Mouse (Mus musculus) C3H10T1/2 (cell line): ENCODE measurements around the gene Mindy4. TPM values are rescaled to one million over a fixed set of nuclear protein-coding genes. Genes with fewer than 3 reads are reported as not detected.

Experiments used
- polyA plus RNA-seq, 2 experiments: library from polyadenylated mRNA; unstranded; fragments of >200 nt; fragmentation: generic; extraction: Trizol; gene quantifications; one replicate each; pipeline ENCODE4 v1.2.1; 2012; ENCODE audit warnings: missing spikeins in 2 of 2

Mindy4 gene
- polyA plus RNA-seq, result 1 to 10 TPM; 4.0 to 10.0 TPM

DNA sequence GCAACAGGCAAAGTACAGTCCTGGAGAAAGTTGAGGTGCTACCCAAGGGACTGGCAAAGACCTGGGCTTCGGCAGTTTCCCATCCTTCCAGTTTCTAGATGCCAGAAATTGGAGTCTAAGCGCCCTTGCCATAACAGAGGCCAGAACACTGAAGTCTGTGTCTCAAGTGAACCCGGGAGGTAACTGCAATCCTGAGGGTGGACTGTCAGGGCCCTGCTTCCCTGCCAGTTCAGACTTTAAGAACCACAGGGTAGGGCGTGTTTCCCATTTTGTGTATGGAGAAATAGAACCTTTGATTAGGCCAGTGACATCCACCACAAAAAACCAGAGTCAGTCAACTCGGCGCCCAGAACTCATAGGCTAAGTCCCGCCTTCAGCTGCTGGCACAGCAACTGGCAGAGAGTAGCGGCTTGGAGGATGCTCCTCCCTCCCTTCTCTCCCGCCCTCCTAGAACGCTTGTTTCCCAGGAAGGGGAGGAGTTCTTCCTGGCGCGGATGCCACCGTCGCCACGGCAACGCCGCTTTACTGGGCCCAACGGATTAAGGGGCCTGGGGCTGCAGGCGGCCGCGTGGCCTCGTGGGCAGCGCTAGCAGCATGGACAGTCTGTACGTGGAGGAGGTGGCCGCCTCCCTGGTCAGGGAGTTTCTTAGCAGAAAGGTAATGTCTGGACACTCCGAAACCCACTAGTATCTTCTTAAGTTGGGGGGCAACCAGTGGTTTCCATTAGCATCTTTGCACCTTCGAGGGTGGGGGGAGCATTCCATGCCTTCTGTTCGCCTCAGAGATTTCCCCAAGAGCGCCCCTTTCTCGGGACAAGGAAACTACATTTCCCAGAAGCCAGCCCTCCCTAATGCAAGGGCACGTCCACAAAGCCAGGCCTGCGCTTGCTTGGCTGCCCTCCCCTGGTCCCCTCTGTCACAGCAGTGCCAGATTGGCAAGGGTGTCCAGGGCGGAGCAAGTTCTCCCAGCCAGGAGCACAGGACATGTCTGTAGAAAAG, at the start of gene Mindy4:
TSS of gene Mindy4 (plus strand) at position 471 of the 998 bp plus-strand sequence.

DNA sequence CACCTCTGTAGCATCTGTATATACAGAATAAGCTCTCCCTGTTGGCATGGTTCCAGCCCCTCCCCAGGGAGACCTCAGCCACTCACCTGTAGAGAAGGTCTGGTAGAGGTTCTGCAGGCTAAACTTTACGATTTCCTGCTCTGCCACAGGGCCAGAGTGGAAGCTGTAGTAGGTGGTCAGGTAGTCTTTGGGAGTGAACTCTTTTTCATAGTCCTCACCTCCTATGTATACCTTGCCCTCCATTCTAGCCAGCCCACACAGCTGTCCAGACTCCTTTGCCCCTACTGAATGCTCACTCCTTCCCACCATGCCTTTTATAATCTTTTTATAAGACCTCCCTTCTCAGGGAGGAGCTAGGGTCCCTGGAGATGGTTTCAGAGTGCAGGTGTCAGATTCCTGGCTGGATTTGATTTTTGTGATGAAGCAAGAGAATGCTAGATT, 28.4 kb upstream of the Mindy4 start, which contains the start of gene Inmt:
TSS of gene Inmt (minus strand) at position 303 of the 441 bp plus-strand sequence.

DNA sequence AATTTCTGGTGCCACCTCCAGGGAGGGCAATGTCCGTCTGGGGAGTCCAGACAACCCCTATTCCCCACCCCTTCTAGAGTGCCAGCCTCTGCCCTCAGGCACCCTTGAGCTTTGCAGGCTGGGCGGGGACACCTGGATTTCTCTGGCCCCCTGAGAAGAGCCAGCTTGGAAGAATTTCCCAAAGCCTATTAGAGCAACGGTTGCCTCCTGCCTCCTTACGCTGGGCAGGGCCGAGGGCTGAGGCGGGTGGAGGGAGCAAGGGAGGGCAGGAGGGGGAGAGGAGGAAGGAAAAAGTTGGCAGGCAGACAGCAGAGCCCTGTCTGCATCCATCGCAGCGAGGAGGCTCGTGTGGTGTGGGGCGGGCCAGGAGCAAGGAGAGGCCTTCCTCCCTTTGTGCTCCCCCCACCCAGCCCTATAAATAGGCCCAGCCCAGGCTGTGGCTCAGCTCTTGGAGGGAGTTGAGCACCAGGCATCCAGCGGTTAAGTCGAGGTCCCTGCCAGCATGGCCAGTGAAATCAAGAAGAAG, 132.9 kb downstream of the Mindy4 start, which contains the start of gene Aqp1:
TSS of gene Aqp1 (plus strand) at position 444 of the 526 bp plus-strand sequence.

Other genes starting within 250 kb of the Mindy4 start
- 1 to 10 TPM in 1 of 2 experiments, under 1 TPM in 1; 0.23 to 5.5 TPM for gene Nod1, start 230.8 kb upstream of the Mindy4 start, polyA plus RNA-seq
- gene Ggct, start 210.4 kb upstream of the Mindy4 start, polyA plus RNA-seq, result 1 to 10 TPM; 1.6 to 2.2 TPM
- 10 to 100 TPM; 66.5 to 77.1 TPM for gene Gars, start 165.4 kb upstream of the Mindy4 start, polyA plus RNA-seq
- not detected for gene Crhr2, start 70.4 kb upstream of the Mindy4 start, polyA plus RNA-seq
- gene Inmt, start 28.3 kb upstream of the Mindy4 start, polyA plus RNA-seq, result under 1 TPM in 1 of 2 experiments, not detected in 1; 0.30 TPM
- 100 to 1,000 TPM in 1 of 2 experiments, 10 to 100 TPM in 1; 89.0 to 291 TPM for gene Aqp1, start 133.0 kb downstream of the Mindy4 start, polyA plus RNA-seq
- not detected for gene Ghrhr, start 172.9 kb downstream of the Mindy4 start, polyA plus RNA-seq
- under 1 TPM in 1 of 2 experiments, not detected in 1; 0.01 TPM for gene Adcyap1r1, start 248.6 kb downstream of the Mindy4 start, polyA plus RNA-seq